Comparison of ENCODE assay signal across 17 mouse cellular contexts in the genomic region with DNA sequence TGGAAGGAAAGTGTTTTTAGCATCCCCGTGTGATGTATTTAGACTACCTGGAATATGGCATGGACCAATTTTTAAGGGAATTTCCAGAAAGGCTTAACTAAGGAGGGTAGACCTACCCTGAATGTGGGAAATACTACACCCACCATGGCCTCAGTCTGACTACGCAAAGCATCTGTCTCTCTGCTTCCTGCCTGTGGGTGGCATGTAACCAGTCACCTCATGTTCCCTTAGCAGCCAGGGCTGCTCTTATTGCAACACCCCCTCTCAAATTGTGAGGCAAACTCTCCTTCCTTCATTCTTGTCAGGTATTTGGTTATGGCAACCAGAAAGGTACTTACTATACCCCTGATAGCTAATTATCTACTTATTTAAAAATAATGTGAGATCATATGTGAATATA. TPM values are rescaled to one million over a fixed set of nuclear protein-coding genes. Genes with fewer than 3 reads are reported as not detected.
DNase-seq lines count a peak whose midpoint lies in the region; ATAC-seq and TF ChIP-seq lines count a peak whose summit lies in the region.
"Had no signal": no experiment of that assay in that cellular context is flagged by ENCODE, and none has a peak within 500 bp of the region (broad histone marks: within the 10 kb centered on the region; RNA-seq: fewer than 3 reads in every experiment).

No protein-coding gene starts in this region.

- DNase-seq in layer of hippocampus, adult 2 months (ENCODE audit: low spot score in 2 of 2) = peak; percentile 58 to 60
- DNase-seq in layer of hippocampus, adult 9-10 months (ENCODE audit: low spot score) = no peak
- peak; percentile 29 for DNase-seq in retina, embryonic 14.5 days (ENCODE audit: low spot score)
- DNase-seq in kidney, postnatal 14 days = no peak
- DNase-seq: cerebellum, postnatal 36 days; forebrain, postnatal 0 days; gastrocnemius, postnatal 14 days; heart, postnatal 36 days; kidney, postnatal 10 days; lung, postnatal 14 days; thymus, postnatal 36 days had no signal

- no peaks in the 10 kb centered on the region for H3K36me3 ChIP-seq in hindbrain, embryonic 16.5 days (ENCODE audit: control insufficient read depth, insufficient read depth, low read length)
- no peaks in the 10 kb centered on the region for H3K36me3 ChIP-seq in forebrain, embryonic 16.5 days (ENCODE audit: control insufficient read depth, insufficient read depth)
- H3K36me3 ChIP-seq: embryonic facial prominence, embryonic 12.5 days; heart, embryonic 10.5 days; limb, embryonic 15.5 days had no signal

- H3K4me2 ChIP-seq in hindbrain, embryonic 16.5 days (ENCODE audit: low read length) = no peak overlapping the region
- H3K4me2 ChIP-seq in forebrain, embryonic 16.5 days (ENCODE audit: low read length) = no peak overlapping the region
- H3K4me2 ChIP-seq: embryonic facial prominence, embryonic 12.5 days; limb, embryonic 15.5 days had no signal

- peak; percentile 34 for TF ChIP-seq CTCF in layer of hippocampus, adult 2 months (conservative IDR thresholded peaks at IDR 0.05)

- no peaks in the 10 kb centered on the region for H3K4me1 ChIP-seq in hindbrain, embryonic 16.5 days (ENCODE audit: control insufficient read depth, insufficient read depth, low read depth, low read length)
- H3K4me1 ChIP-seq in forebrain, embryonic 16.5 days (replicated peaks; ENCODE audit: control insufficient read depth, insufficient read depth, low read length) = no peaks in the 10 kb centered on the region
- H3K4me1 ChIP-seq: limb, embryonic 15.5 days had no signal

- H3K9me3 ChIP-seq in hindbrain, embryonic 16.5 days (ENCODE audit: control insufficient read depth, low read length) = no peaks in the 10 kb centered on the region
- H3K9me3 ChIP-seq in forebrain, embryonic 16.5 days (ENCODE audit: control insufficient read depth, low read length) = no peaks in the 10 kb centered on the region
- H3K9me3 ChIP-seq: embryonic facial prominence, embryonic 12.5 days; heart, embryonic 10.5 days; limb, embryonic 15.5 days had no signal

- H3K4me3 ChIP-seq in layer of hippocampus, adult 2 months = no peak overlapping the region
- H3K4me3 ChIP-seq in hindbrain, embryonic 16.5 days (ENCODE audit: low read length) = no peak overlapping the region
- no peak overlapping the region for H3K4me3 ChIP-seq in forebrain, embryonic 16.5 days (replicated peaks; ENCODE audit: low read length)
- H3K4me3 ChIP-seq: embryonic facial prominence, embryonic 12.5 days; heart, embryonic 10.5 days; limb, embryonic 15.5 days had no signal

- H3K27ac ChIP-seq in layer of hippocampus, adult 2 months = peak overlapping the region; percentile 51; the same call in 1 of the 2 replicates
- H3K27ac ChIP-seq in hindbrain, embryonic 16.5 days (ENCODE audit: low read depth, low read length) = no peak overlapping the region
- no peak overlapping the region for H3K27ac ChIP-seq in forebrain, embryonic 16.5 days (ENCODE audit: low read length)
- H3K27ac ChIP-seq: embryonic facial prominence, embryonic 12.5 days; heart, embryonic 10.5 days; limb, embryonic 15.5 days had no signal

- 63% methylated on average over 2 of the region's 2 CpGs for WGBS in hindbrain, embryonic 16.5 days
- 74% methylated on average over 2 of the region's 2 CpGs for WGBS in forebrain, embryonic 16.5 days

- 0 out of 2 replicates have a peak, but pooled peaks have one; percentile 29 for ATAC-seq in common myeloid progenitor, adult 5-6 weeks (replicated peaks; ENCODE audit: low read depth, poor library complexity, severe bottlenecking)
- peak; percentile 37; the same call in 1 of the 2 replicates for ATAC-seq in hindbrain, embryonic 16.5 days
- ATAC-seq in forebrain, embryonic 16.5 days = no peak

- no peak overlapping the region for H3K9ac ChIP-seq in hindbrain, embryonic 16.5 days (ENCODE audit: low read depth, low read length)
- H3K9ac ChIP-seq in forebrain, embryonic 16.5 days (replicated peaks; ENCODE audit: low read depth, low read length) = no peak overlapping the region
- H3K9ac ChIP-seq: embryonic facial prominence, embryonic 12.5 days; forebrain, postnatal 0 days; limb, embryonic 15.5 days had no signal

- H3K27me3 ChIP-seq in hindbrain, embryonic 16.5 days (replicated peaks; ENCODE audit: control insufficient read depth, insufficient read depth, low read length) = no peaks in the 10 kb centered on the region
- H3K27me3 ChIP-seq in forebrain, embryonic 16.5 days (replicated peaks; ENCODE audit: control insufficient read depth, insufficient read depth, low read length) = 0 out of 2 replicates have a peak, but pooled peaks cover 3% of the 10 kb centered on the region
- H3K27me3 ChIP-seq: embryonic facial prominence, embryonic 12.5 days; limb, embryonic 15.5 days had no signal

RNA-seq across cellular contexts. Expression of a gene that starts 57.9 kb away (rescaled TPM):
- 100 to 1,000 TPM; 232 to 246 TPM for total RNA-seq in layer of hippocampus, adult 2 months (2021)
- total RNA-seq in common myeloid progenitor, adult 5-6 weeks (2017) = 5.6 and 6.1 TPM in 2 replicates
- 60.3 and 69.9 TPM in 2 replicates for polyA plus RNA-seq in hindbrain, embryonic 16.5 days (2015; fragmentation: Nextera tagmentation; extraction: Ambion mirVana)
- polyA plus RNA-seq in forebrain, embryonic 16.5 days (2015; fragmentation: Nextera tagmentation; extraction: Ambion mirVana) = 82.1 and 83.9 TPM in 2 replicates

Comparison
In these comparisons a context has a peak if more than half of its experiments do, and no peak if none do; other contexts are left out.
1. DNase-seq: peak in layer of hippocampus, adult 2 months (2 of 2) and retina, embryonic 14.5 days (single experiment); none in layer of hippocampus, adult 9-10 months (single experiment) and kidney, postnatal 14 days (single experiment).
2. RNA of a gene that starts 57.9 kb away (total RNA-seq): 232 to 246 TPM in layer of hippocampus, adult 2 months; 5.6 to 6.1 TPM in common myeloid progenitor, adult 5-6 weeks; every median in the first group is over 10 times any median in the second.